Mouse (Mus musculus) c-Kit-positive CD71-negative TER-119-negative erythroid progenitor cells, embryonic 14.5 days (primary cell): ENCODE measurements around the gene Gpr176.

Experiments used
- DNase-seq: peaks from one replicate; pipeline ENCODE4 v3.0.0-alpha.2; 2013; ENCODE audit warnings: low read depth

Gpr176 gene

DNA sequence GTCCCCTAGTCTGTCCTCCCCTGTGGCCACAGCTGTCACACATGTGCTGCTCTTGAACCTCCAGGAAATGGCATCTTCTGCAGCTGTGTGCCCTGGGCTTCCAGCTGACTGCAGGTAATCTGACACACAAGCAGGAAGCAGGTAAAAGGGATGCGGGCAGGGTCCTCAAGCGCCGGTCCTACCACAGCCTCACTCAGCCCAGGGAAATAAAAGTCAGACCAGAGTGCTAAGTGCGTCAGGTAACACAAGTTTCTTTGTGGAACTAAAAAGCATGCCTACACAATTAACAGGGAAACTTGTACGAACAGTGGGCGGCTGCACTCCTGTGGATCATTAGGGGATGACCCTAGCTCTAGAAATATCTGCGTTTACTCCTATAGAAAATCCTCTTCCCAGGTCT lies 137.0 kb downstream of the Gpr176 start:
- DNase-seq = no peak

DNA sequence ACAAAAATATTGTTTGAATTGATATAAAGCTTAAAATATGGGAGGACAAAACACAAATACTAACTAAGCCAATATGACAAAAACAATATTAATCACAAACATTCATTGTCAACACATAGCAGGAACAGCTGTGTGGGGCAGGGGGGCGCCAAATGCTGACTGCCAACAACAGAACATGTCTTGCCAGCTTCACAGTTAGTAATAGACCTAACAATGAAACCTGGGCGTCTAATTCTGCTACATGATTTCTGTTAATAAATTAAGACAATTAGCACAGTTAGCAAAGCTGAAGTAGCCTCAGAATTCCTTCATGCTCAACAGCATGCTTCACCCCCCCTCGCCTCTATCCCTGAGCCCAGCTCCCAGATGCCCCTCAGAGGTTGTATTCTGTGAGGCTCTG lies 137.6 kb downstream of the Gpr176 start:
- no peak for DNase-seq

DNA sequence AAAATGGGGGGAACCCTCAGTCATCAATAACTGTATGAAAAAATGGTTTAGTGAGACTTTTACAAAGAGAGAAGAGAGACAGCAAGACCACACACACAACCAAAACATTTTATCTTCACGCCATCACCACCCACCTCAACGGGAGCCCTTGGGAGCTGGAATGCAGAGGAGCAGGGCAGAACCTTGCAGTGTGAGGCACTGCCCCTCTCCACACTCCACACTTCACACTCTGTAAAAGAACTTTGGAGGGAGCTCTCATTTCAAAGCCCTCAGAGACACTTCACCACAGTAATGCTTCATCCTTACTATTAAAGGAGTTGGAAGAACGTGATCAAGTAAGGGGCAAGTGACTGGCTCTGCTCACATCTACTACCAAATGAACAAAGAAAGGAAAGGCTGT lies 142.7 kb downstream of the Gpr176 start:
- DNase-seq = no peak

GRCm38 (mm10) chr2:118228486-118229079 lies 144.6 kb downstream of the Gpr176 start:
- DNase-seq = no peak
